Mouse (Mus musculus): ENCODE measurements around the gene Gm10097.

DNA sequence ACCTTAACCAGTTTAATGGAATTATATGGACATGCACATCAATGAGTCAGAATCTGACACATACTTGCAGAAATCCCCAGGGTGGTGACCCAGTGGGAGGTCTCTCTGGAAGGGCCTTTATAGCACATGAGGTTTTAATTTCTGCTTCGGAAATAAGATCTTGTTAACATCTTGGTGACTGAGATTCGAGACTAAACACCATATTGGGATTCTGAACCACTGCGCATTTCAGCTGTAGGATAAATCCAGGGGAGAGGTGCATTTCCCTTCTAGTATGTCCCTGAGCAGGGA lies 1.9 kb downstream of the Gm10097 start:
- TF ChIP-seq HCFC1 (IDR thresholded peaks at IDR 0.05; ENCODE audit: borderline replicate concordance, insufficient read depth, low read length) (no peak), CHD2 (IDR thresholded peaks at IDR 0.05; ENCODE audit: low read depth, low read length) (no peak), MAFK (IDR thresholded peaks at IDR 0.05; ENCODE audit: insufficient read depth, low read depth, low read length) (no peak), ZNF384 (IDR thresholded peaks at IDR 0.05; ENCODE audit: low read depth, low read length) (no peak)
